Mouse (Mus musculus) brain, embryonic 14.5 days (tissue): Measurements from ENCODE around the gene Hmga1.

ENCODE experiments used
- CTCF ChIP-seq: fragments of 200-500 bp; IDR thresholded peaks from 2 replicates; pipeline ENCODE4 v1.5.1; 2012; ENCODE audit warnings: inconsistent platforms, mild to moderate bottlenecking, moderate library complexity, borderline replicate concordance; ENCODE audit not compliant: insufficient read depth, insufficient read length; ENCODE audit errors: extremely low read depth
- POLR2A ChIP-seq: fragments of 200-500 bp; IDR thresholded peaks from 2 replicates; pipeline ENCODE4 v1.6.1; 2012; ENCODE audit warnings: mild to moderate bottlenecking, inconsistent platforms, borderline replicate concordance; ENCODE audit not compliant: poor library complexity, insufficient read depth, insufficient read length, severe bottlenecking; ENCODE audit errors: extremely low read depth

GRCm38 (mm10) chr17:27611994-27612393 lies 55.7 kb downstream of the Hmga1 start:
- TF ChIP-seq CTCF (no peak), POLR2A (no peak)
